Mouse (Mus musculus) megakaryocyte, embryonic 14.5 days (primary cell): ENCODE data around the gene Nudt9. TPM values are rescaled to one million over a fixed set of nuclear protein-coding genes. Genes with fewer than 3 reads are reported as not detected.
"Not testable (repeated sequence)": the region's sequence is repeated elsewhere in the genome, so short reads cannot be mapped to it uniquely, and the experiment has no call there.

Source experiments
- H3K27me3 ChIP-seq: replicated peaks from 2 replicates; pipeline ENCODE3; 2012; ENCODE audit warnings: inconsistent platforms
- H3K36me3 ChIP-seq: replicated peaks from 2 replicates; pipeline ENCODE3; 2012; ENCODE audit warnings: low read length, inconsistent platforms, mixed read lengths
- H3K4me1 ChIP-seq: 2 replicates; pipeline ENCODE4 v1.6.1; 2012; ENCODE audit warnings: inconsistent platforms
- H3K4me3 ChIP-seq: replicated peaks from 2 replicates; pipeline ENCODE3; 2012; ENCODE audit warnings: moderate library complexity, mild to moderate bottlenecking, inconsistent platforms
- H3K9me3 ChIP-seq: 2 replicates; pipeline ENCODE4 v1.6.1; 2012; ENCODE audit warnings: inconsistent platforms
- FLI1 ChIP-seq: IDR thresholded peaks from 2 replicates; pipeline ENCODE4 v1.6.1; 2012; ENCODE audit warnings: low read length, inconsistent platforms, mixed read lengths
- GATA1 ChIP-seq: IDR thresholded peaks from 3 replicates; pipeline ENCODE4 v1.6.1; 2012; ENCODE audit warnings: mixed read lengths, low read length, inconsistent platforms, borderline replicate concordance
- polyA plus RNA-seq: library from polyadenylated mRNA; stranded (reverse); fragments of >175 nt; gene quantifications from 2 replicates; pipeline ENCODE4 v1.2.3, GENCODE M21; 2012; ENCODE audit warnings: low replicate concordance; ENCODE audit not compliant: insufficient read depth

Nudt9 gene
- polyA plus RNA-seq, 1 experiment: 101 TPM

DNA sequence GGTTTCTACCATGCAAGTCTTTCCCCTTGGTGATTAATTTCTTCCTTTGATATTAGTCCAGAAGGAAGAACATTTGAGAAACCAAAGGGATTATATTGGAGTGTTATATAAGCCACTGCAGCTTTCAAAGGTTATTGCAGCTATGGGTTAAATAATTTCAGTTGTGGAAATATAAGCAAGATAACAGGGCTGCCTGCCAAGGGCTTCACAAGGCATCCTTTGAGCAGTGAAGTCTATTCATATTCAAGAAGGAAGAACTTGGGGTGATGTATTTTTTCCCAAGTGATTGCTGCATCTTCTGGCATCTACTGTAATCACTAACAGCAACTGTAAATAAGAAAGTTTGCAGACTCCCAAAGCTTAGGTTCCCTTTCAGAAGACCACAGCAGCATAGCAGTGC is 34.7 kb upstream of the Nudt9 start:
- Histone ChIP-seq H3K4me3 (no peak overlapping the region), H3K9me3 (no peaks in the 10 kb centered on the region), H3K4me1 (no peaks in the 10 kb centered on the region), H3K36me3 (peaks cover 36% of the 10 kb centered on the region), H3K27me3 (no peaks in the 10 kb centered on the region)
- TF ChIP-seq FLI1 (no peak), GATA1 (no peak)

DNA sequence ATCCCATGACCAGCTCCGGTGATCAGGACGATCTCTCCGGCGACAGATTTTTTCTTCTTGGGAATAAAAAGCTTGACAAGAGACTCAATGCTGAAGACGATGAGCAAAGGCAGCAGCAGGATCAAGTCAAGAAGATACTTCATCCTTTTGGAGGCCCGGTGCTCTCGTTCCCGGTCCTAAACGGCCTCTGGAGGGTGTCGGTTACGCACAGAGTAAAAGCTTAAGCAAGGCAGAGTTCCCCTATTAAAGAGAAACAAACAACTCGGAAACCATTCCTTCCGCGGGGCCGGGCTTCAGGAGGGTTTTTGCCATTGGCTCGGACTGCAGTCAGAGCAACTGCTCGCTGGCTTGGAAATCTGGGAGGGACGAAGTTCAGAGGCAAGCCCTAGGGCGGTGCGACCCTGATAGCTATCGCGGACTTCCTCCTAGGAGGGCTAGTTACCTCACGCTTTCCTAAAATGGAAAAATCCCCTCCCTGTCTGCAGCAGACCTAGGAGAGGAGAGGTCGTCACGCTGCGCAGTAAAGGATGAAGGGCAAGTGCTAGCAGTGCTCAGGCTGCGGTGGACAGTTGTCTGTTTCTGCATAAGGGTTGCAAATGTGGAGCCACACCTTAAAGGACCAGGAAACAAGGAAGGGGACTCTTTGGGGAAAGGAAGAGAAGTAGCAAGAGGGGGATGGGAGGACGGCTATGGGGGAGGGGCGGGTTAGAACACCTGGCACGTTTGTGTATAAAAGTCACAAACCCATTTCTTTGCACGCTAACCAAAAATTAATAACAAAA is 24.3 kb upstream of the Nudt9 start, which contains the start of gene Hsd17b11:
Hsd17b11 (minus strand) TSS at position 323 of the 782 bp plus-strand sequence.
- Histone ChIP-seq H3K4me3 (peak within 1 kb of the TSS; percentile 94), H3K27me3 (no peaks in the 10 kb centered on the region), H3K4me1 (peaks cover 72% of the 10 kb centered on the region), H3K9me3 (no peaks in the 10 kb centered on the region), H3K36me3 (peaks cover 14% of the 10 kb centered on the region)
- TF ChIP-seq GATA1: no peak
- no peak for TF ChIP-seq FLI1

DNA sequence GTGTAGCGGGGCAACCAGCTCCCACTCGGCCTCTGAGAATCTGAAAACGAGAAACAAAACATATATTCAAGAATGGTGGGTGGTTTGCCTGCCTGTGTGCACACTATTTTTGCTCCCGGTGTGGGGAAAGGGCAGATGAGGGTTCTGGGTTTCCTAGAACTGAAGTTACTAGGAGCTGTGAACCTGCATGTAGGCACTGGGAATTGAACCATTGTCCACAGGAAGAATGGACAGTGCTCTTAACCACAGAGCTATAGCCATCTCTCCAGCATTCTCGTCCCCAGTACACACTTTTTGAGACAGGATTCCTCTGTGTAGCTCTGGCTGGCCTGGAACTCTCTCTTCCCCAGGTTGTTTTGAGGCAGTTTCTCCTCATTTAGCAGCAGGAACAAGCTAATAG is 23.5 kb upstream of the Nudt9 start:
- no peaks in the 10 kb centered on the region for H3K9me3 ChIP-seq
- TF ChIP-seq GATA1 (no peak), FLI1 (no peak)
- peak overlapping the region; percentile 94 for H3K4me3 ChIP-seq
- H3K4me1 ChIP-seq: peaks cover 77% of the 10 kb centered on the region
- no peaks in the 10 kb centered on the region for H3K27me3 ChIP-seq
- peaks cover 9% of the 10 kb centered on the region for H3K36me3 ChIP-seq

DNA sequence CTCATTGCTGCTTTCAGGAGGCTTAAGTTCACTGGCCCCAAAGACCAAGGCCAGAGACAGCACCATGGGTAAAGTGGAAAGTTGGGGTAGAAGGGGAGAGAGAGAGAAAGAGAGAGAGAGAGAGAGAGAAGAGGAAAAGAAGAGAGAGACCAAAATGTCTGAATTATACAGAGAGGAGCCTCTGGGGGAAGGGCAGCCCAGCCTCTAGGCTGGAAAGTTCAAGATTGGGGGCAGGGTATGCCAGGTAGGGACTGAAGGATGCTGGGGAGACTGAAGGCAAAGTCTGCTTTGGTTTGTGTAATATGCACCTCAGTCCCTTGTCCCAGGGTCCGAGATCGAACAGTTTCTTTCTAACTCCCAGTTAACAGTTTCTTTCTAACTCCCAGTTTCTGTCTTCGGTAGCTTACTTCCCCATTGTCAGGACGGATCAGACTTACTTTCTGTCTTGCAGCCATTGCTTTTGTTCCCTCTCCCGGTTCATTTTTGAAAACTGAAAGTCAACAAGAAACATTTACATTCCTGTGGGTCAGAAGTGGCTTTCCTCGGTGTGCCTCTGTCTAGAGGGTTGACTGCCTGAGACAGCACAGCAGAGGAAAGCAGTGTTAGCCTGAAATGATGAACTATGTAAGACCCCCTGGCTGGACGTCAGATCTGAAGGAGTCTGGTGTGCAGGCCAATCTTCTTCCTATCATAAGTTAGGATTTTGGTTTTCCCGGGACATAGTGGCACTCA is 22.7 kb upstream of the Nudt9 start:
- Histone ChIP-seq H3K36me3 (no peaks in the 10 kb centered on the region), H3K9me3 (no peaks in the 10 kb centered on the region), H3K4me1 (peaks cover 71% of the 10 kb centered on the region), H3K27me3 (no peaks in the 10 kb centered on the region), H3K4me3 (peak overlapping the region; percentile 83)
- TF ChIP-seq FLI1: no peak
- TF ChIP-seq GATA1: no peak

DNA sequence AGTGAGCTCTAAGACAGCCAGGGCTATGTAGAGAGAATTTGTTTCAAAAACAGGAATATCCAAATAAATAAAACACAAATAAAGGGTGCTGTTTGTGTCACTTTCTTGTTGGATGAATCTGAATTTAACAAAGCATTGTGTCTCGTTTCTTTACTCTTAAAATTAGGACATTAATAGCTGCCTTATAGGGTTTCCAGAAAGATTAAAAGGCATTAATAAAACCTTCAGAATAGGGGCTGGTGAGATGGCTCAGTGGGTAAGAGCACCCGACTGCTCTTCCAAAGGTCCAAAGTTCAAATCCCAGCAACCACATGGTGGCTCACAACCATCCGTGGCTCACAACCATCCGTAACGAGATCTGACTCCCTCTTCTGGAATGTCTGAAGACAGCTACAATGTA is 21.9 kb upstream of the Nudt9 start:
- H3K4me1 ChIP-seq: peaks cover 66% of the 10 kb centered on the region
- not testable (repeated sequence) for H3K27me3 ChIP-seq, H3K36me3 ChIP-seq, H3K9me3 ChIP-seq, H3K4me3 ChIP-seq

DNA sequence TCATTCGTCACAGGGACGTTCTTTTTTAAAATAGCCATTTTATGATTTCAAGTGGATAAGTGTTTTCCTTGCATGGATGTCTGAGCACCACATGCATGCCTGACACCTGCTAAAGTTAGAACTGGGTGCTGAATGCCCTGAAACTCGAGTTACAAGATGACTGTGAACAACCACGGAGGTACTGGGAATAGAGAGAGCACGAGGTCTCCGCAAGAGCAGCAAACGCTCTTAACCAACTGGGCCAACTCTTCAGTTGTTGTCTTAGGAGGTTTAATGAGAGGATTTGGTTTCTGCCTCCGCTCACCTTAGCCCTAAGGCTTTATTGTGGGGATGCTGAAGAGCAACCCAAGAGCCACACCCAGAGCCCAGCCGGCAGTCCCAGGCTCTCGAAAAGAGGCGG is 21.3 kb upstream of the Nudt9 start:
- Histone ChIP-seq H3K36me3 (no peaks in the 10 kb centered on the region), H3K9me3 (no peaks in the 10 kb centered on the region), H3K4me1 (peaks cover 61% of the 10 kb centered on the region), H3K4me3 (no peak overlapping the region), H3K27me3 (no peaks in the 10 kb centered on the region)
- TF ChIP-seq GATA1 (no peak), FLI1 (no peak)

DNA sequence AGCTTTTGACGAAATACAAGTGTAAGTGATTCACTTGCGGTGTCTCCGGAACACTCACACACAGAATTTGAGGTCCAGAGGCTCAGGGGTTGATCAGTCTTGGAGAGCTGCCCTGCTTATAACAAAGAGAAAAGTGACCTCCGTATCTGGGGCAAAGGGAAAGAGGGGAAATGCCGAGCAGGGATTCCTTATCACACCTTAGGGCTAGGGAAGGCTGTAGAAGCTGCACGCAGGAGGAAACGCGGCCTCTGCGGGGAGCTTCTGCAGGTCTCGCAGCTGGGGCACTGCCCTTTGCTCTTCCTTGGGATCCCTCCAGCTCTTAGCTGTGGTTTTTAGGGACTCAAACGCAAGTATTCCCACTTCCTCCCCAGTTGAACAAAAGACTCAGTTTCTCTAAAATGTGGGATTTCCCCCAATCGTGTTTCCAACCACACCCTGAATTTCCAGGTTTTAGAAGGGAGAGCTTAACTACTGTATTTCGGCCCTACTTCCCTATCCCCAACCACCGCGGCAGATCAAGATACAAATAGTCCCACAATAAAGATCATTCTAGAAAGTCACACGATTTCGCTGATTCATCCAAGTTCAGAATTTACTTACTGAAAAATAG is 20.8 kb upstream of the Nudt9 start:
- TF ChIP-seq GATA1 (no peak), FLI1 (no peak)
- H3K4me1 ChIP-seq: peaks cover 56% of the 10 kb centered on the region
- no peaks in the 10 kb centered on the region for H3K9me3 ChIP-seq
- H3K36me3 ChIP-seq: no peaks in the 10 kb centered on the region
- H3K4me3 ChIP-seq: peak overlapping the region; percentile 59
- H3K27me3 ChIP-seq: no peaks in the 10 kb centered on the region

DNA sequence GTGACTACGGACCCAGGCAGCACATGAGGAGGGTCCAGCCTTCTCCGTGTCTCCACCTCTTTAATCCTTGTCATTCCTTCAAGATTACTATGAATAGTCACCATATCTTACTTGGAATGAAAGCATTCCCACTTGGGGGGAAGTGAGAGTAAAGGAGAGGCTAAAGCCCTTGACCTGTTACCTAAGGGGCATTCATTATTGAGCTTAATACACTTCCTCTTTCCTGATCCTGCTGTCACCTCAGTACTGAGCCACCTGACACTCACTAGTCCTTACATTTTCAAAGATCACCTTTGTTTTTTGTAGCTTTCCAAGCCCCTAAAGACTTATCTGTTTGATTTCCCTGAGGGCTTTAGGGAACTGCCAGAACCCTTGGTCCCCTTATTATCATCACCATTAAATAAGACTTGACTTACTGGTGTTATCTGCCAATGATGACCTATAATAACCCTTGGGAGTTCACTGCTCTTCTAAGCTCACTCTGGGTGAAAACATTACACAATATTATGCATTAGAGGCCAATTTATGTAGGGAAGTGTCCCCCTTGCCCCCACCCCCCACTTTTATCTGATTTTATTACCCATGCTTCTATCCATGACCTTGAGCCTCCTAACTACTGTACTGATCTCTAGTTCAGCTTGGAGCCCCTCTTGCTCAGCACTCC is 13.5 kb upstream of the Nudt9 start:
- Histone ChIP-seq H3K4me1 (peaks cover 11% of the 10 kb centered on the region), H3K4me3 (no peak overlapping the region), H3K36me3 (no peaks in the 10 kb centered on the region), H3K9me3 (no peaks in the 10 kb centered on the region), H3K27me3 (peaks cover 4% of the 10 kb centered on the region)
- TF ChIP-seq GATA1 (no peak), FLI1 (no peak)

DNA sequence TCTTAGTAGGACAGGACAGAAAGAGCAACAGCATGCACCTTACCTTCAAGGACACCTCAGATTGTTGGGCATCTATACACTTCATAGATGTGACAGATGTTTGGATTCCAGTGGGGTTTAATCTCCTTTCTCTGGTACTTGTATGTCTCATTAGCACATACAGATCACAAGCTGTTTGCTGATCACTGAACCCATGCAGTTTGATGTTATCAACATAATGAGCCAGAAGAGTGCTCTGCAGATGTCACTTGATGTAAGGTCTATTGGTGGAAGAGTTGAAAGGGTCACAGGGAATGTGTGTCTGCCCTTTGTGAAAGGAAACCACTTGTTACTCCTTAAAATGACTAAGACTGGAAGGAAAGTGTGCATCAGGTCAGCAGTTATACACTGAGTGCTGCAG is 11.0 kb upstream of the Nudt9 start:
- H3K9me3 ChIP-seq: no peaks in the 10 kb centered on the region
- no peaks in the 10 kb centered on the region for H3K36me3 ChIP-seq
- peaks cover 11% of the 10 kb centered on the region; the same call in 1 of the 2 replicates for H3K4me1 ChIP-seq
- H3K27me3 ChIP-seq: peaks cover 4% of the 10 kb centered on the region
- TF ChIP-seq GATA1: no peak
- no peak for TF ChIP-seq FLI1
- no peak overlapping the region for H3K4me3 ChIP-seq

DNA sequence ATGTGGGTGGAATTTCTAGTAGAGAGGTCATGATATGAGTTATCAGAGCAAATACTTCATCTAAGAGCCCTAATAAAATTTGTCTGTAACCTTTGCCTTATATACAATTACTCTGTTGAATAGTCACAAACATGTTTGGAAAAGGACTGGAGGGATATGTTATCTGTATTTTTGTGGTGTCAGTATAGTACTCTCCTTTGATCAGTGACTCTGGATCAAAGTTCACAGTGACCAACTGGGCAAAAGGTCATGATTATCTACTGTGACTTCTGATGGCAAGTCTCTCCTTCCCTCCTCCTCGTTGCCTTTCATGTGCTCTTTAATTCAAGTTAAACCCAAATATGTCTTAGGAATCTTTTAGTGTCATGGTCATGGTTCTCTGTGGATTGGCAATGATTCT is 10.3 kb upstream of the Nudt9 start:
- TF ChIP-seq FLI1: no peak
- no peak for TF ChIP-seq GATA1
- Histone ChIP-seq H3K9me3 (no peaks in the 10 kb centered on the region), H3K27me3 (peaks cover 4% of the 10 kb centered on the region), H3K4me1 (peaks cover 5% of the 10 kb centered on the region; the same call in 1 of the 2 replicates), H3K36me3 (no peaks in the 10 kb centered on the region), H3K4me3 (no peak overlapping the region)
